Mouse (Mus musculus) right cerebral cortex, postnatal 4 days (tissue): ENCODE data around the gene Pfdn4.

Source experiments
- DNase-seq: peaks from one replicate; pipeline ENCODE4 v3.0.0-alpha.2; 2022

Gene Pfdn4

GRCm38 (mm10) chr2:170552088-170552487 is 55.9 kb downstream of the Pfdn4 start:
- DNase-seq = no peak

GRCm38 (mm10) chr2:170563956-170564855 is 68.0 kb downstream of the Pfdn4 start:
- DNase-seq = no peak

GRCm38 (mm10) chr2:170564995-170565394 is 68.8 kb downstream of the Pfdn4 start:
- DNase-seq = no peak
